Mouse (Mus musculus): ENCODE measurements around the gene Plau.

Gene Plau

DNA sequence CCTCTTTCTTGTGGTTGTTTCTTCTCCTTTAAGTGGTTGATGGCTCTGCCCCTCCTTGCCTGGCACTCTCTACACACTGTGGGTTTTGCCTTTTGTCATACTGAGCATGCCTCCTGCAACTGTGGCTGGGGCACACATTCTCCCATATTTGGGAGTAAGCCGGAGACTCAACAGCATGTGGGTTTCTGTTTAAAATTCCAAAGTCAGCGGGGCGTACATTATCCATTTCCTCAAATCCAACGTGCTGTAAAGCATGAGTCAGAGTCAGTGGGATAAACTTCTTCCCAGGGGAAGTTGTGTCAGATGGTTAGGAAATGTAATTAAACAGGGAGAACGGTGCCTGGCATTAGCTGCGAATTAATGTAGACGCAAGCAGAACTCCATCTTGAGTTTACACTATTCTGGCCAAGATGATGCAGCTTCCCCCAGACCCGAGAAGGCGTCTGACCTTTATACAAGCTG is 55.5 kb downstream of the Plau start:
- peak; percentile 35 for DNase-seq (ENCODE audit: extremely low spot score)
